Mouse (Mus musculus): ENCODE measurements at regions not wholly inside any gene's neighbourhood (a gene's known extent, or its start where the extent isn't known, plus 50 kb on each side); places are given as distances from the start of the nearest gene placed in this dataset.
A peak's percentile ranks its signal among the peaks of the same experiment; 100 is the strongest.

DNA sequence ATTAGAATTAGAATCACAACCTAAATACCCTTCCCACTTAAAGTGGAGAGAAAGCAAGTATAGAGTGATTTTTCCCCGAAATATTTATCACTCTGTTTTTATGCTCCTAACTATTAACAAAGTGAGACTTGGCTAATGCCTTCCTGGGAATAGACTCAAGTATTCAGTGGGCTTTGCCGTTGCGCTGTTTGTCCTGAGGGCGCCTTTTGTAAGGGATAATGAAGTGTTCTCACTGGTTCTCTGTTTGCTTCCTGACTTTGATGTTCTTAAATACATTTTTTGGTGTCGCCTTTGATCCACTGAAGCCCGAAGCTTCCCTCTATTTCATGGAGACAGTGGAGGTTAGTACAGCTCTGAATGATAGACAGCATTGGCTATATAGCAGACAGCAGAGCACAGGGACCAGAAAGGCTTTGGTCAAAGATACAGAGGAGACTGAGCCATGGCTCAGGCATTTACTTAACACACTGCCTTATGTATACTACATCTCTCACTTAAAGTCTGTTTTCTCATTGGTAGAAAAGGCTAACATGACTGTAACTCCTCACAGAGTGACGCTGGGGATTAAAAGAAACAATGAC, 63.0 kb upstream of the Stxbp6 start:
- peaks cover 6% of the 10 kb centered on the region; the same call in 1 of the 2 replicates for H3K4me1 ChIP-seq (replicated peaks)
- H3K9ac ChIP-seq (replicated peaks), result no peak overlapping the region
- WGBS, result 40% methylated on average over 7 of the region's 7 CpGs
- no peaks in the 10 kb centered on the region for H3K27me3 ChIP-seq
- H3K36me3 ChIP-seq, result no peaks in the 10 kb centered on the region
- no peak overlapping the region for H3K4me2 ChIP-seq (replicated peaks)
- no peak overlapping the region for H3K27ac ChIP-seq
- H3K9me3 ChIP-seq, result no peaks in the 10 kb centered on the region
- no peak overlapping the region for H3K4me3 ChIP-seq (replicated peaks)
- peak; percentile 65; the same call in 1 of the 2 replicates for ATAC-seq

DNA sequence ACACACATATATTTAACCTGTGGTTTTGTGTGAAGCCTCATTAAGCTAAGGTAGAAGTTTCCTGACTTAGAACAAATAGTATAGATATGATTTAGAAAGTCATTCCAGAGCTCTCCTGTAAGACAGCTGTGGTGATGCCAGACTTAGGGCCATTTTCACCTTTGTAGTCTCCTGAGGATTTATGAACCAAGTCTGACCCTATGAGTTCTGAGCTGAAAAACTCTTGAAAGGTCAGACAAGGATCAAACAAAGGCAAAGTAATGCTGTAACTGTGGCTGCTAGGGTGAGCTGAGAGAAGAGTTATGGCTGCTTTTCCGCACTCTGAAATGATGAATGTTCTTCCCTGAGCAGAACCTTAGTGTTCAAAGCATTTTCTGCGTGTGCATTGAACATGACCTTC, 58.9 kb upstream of the Stxbp6 start:
- H3K4me1 ChIP-seq (replicated peaks), result peaks cover 6% of the 10 kb centered on the region; the same call in 1 of the 2 replicates
- no peaks in the 10 kb centered on the region for H3K36me3 ChIP-seq
- WGBS, result 83% methylated on average over 2 of the region's 2 CpGs
- no peaks in the 10 kb centered on the region for H3K9me3 ChIP-seq
- H3K27ac ChIP-seq, result no peak overlapping the region
- ATAC-seq, result no peak
- H3K27me3 ChIP-seq, result no peaks in the 10 kb centered on the region
- no peak overlapping the region for H3K9ac ChIP-seq (replicated peaks)
- H3K4me2 ChIP-seq (replicated peaks), result no peak overlapping the region
- H3K4me3 ChIP-seq (replicated peaks), result no peak overlapping the region

DNA sequence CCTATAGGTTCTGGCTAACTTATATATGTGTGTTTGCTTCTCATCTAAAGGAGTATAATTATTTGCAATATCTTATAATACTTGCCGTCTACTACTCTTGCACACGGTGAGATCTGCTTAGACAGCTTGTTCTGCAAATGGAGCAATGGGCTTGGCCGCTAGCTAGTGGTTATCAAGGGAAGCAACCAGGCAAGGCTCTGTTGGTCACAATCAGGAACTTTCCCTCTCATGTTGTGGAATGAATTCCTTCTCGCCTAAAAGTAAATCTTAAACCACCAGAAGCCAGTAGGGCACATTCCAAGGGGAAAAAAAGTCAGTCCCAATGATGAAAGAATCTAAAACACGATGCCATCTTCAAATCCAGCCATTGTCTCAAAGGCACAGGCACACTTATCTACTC, 56.6 kb upstream of the Stxbp6 start:
- H3K4me2 ChIP-seq (replicated peaks), result no peak overlapping the region
- no peak overlapping the region for H3K9ac ChIP-seq (replicated peaks)
- H3K9me3 ChIP-seq, result no peaks in the 10 kb centered on the region
- H3K27me3 ChIP-seq, result no peaks in the 10 kb centered on the region
- no peak for ATAC-seq
- H3K36me3 ChIP-seq, result no peaks in the 10 kb centered on the region
- H3K27ac ChIP-seq, result no peak overlapping the region
- 92% methylated on average over 5 of the region's 5 CpGs for WGBS
- H3K4me3 ChIP-seq (replicated peaks), result no peak overlapping the region
- no peaks in the 10 kb centered on the region for H3K4me1 ChIP-seq (replicated peaks)

DNA sequence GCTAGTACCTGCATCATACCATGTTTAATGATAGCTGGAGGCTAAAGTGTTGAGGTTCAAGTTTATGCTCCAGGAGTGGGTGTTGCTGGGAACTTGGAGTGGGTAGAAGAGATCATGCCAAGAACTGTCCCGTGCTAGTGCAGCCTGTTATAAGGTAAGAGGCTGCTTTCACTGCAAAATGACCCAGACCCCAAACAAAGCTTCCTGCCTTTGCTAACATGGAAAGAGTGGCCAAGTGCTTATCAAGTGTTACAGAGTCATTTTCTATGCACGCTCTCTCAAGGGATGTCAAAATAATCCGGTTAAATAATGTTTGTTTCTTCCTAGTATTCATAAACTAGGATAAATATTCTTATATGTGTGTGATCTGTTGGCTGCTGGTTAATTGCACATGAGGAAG, 51.4 kb upstream of the Stxbp6 start:
- 84% methylated on average over 3 of the region's 3 CpGs for WGBS
- no peaks in the 10 kb centered on the region for H3K36me3 ChIP-seq
- no peak for ATAC-seq
- no peak overlapping the region for H3K4me3 ChIP-seq (replicated peaks)
- no peak overlapping the region for H3K4me2 ChIP-seq (replicated peaks)
- H3K27ac ChIP-seq, result no peak overlapping the region
- no peak overlapping the region for H3K9ac ChIP-seq (replicated peaks)
- H3K9me3 ChIP-seq, result no peaks in the 10 kb centered on the region
- no peaks in the 10 kb centered on the region for H3K27me3 ChIP-seq
- H3K4me1 ChIP-seq (replicated peaks), result no peaks in the 10 kb centered on the region
